ENCODE assay signal across 8 mouse cellular contexts in the genomic region with DNA sequence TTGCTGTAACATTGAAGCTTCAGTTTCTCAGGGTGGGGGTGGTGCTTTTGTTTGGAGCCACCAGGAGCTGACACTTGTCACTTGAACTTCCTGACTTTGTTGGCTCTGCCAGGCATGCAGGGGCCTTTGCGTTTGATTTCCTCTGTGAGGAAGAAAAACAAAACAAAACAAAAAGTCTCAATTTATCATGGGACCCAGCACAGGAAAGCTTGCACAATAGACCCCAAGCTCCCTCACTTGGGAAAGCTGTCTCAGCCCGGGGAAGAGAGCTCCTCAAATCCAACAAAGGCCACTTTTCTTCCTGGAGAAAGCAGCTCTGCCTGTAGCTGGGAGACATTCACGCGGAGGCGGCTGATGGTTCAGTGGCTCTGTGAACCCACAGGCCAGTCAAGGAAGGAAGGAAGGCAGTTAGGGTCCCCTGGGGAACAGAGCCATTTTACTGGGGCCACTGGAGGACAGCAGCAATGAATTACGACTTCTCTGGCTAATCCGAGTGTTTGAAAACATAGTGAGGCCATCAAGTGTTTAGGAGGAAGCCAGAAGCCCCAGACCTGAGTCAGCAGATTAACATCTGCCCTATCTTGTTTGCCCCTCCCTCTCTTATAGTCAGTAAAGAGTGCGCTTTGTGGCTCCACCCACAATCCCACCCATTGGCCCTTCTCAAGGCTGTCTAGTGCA. TPM values are rescaled to one million over a fixed set of nuclear protein-coding genes. Genes with fewer than 3 reads are reported as not detected.
A peak's percentile ranks its signal among the peaks of the same experiment; 100 is the strongest.
DNase-seq lines count a peak whose midpoint lies in the region; ATAC-seq and TF ChIP-seq lines count a peak whose summit lies in the region.
"Had no signal": no experiment of that assay in that cellular context is flagged by ENCODE, and none has a peak within 500 bp of the region (broad histone marks: within the 10 kb centered on the region; RNA-seq: fewer than 3 reads in every experiment).

No protein-coding gene starts in this region.

- H3K9ac ChIP-seq in limb, embryonic 12.5 days (replicated peaks), result no peak overlapping the region
- no peak overlapping the region for H3K9ac ChIP-seq in midbrain, postnatal 0 days (replicated peaks; ENCODE audit: low read length, poor library complexity, severe bottlenecking)

- DNase-seq in adrenal gland, postnatal 10 days, result peak; percentile 55
- DNase-seq in embryo, embryonic 10 days (ENCODE audit: low spot score), result peak; percentile 65
- no peak for DNase-seq in midbrain, postnatal 0 days (ENCODE audit: low spot score)
- DNase-seq in cerebellum, postnatal 10 days, result no peak
- no peak for DNase-seq in left cerebral cortex, adult 9 months (ENCODE audit: low spot score in 2 of 2)

- peak; percentile 70 to 72 for ATAC-seq in hematopoietic stem cell, adult 5-6 weeks (replicated peaks in 1 of 2; ENCODE audit: insufficient read depth in 1 of 2, low FRiP score in 2 of 2, low TSS enrichment in 1 of 2, low read depth in 1 of 2, poor library complexity in 2 of 2, severe bottlenecking in 2 of 2)
- ATAC-seq in limb, embryonic 12.5 days (ENCODE audit: insufficient number of reproducible peaks, insufficient read depth, low FRiP score, low TSS enrichment, low read depth), result no peak
- no peak for ATAC-seq in midbrain, postnatal 0 days (ENCODE audit: low FRiP score)

- H3K4me3 ChIP-seq in limb, embryonic 12.5 days (replicated peaks), result no peak overlapping the region
- H3K4me3 ChIP-seq in midbrain, postnatal 0 days (ENCODE audit: low read depth, low read length), result no peak overlapping the region

- H3K27me3 ChIP-seq in limb, embryonic 12.5 days, result no peaks in the 10 kb centered on the region
- no peaks in the 10 kb centered on the region for H3K27me3 ChIP-seq in midbrain, postnatal 0 days (ENCODE audit: insufficient read depth, low read length)

- no peaks in the 10 kb centered on the region for H3K9me3 ChIP-seq in limb, embryonic 12.5 days
- H3K9me3 ChIP-seq in midbrain, postnatal 0 days (ENCODE audit: low read length), result no peaks in the 10 kb centered on the region

- H3K36me3 ChIP-seq in limb, embryonic 12.5 days, result no peaks in the 10 kb centered on the region
- H3K36me3 ChIP-seq in midbrain, postnatal 0 days (ENCODE audit: insufficient read depth, low read length), result no peaks in the 10 kb centered on the region

- peak overlapping the region; percentile 32; the same call in 1 of the 2 replicates for H3K27ac ChIP-seq in limb, embryonic 12.5 days
- H3K27ac ChIP-seq in midbrain, postnatal 0 days (ENCODE audit: low read depth, low read length), result 0 out of 2 replicates have a peak overlapping the region, but pooled peaks have one; percentile 32

- TF ChIP-seq CTCF in midbrain, postnatal 0 days (IDR thresholded peaks at IDR 0.05), result no peak

- no peak overlapping the region for H3K4me2 ChIP-seq in limb, embryonic 12.5 days
- H3K4me2 ChIP-seq in midbrain, postnatal 0 days (ENCODE audit: low read depth, low read length, poor library complexity, severe bottlenecking), result no peak overlapping the region

- 36% methylated on average over 8 of the region's 8 CpGs for WGBS in limb, embryonic 12.5 days
- WGBS in midbrain, postnatal 0 days, result 32% methylated on average over 8 of the region's 8 CpGs

- peaks cover 26% of the 10 kb centered on the region for H3K4me1 ChIP-seq in limb, embryonic 12.5 days (replicated peaks)
- H3K4me1 ChIP-seq in midbrain, postnatal 0 days (ENCODE audit: insufficient read depth, low read length), result no peaks in the 10 kb centered on the region; the same call in 1 of the 2 replicates

RNA-seq across cellular contexts. Expression of gene Rfx8, which starts 15.3 kb away (rescaled TPM):
- total RNA-seq in adrenal gland, postnatal 10 days (2021), result under 1 TPM; 0.21 to 0.48 TPM
- total RNA-seq in hematopoietic stem cell, adult 5-6 weeks (2017), result 0.65 and 3.3 TPM in 2 replicates
- polyA plus RNA-seq in limb, embryonic 12.5 days (2016; fragmentation: Nextera tagmentation; extraction: Ambion mirVana), result 1.5 and 1.7 TPM in 2 replicates
- total RNA-seq in midbrain, postnatal 0 days (2014; rRNA removed), result 0.52 and 0.66 TPM in 2 replicates
- 0.28 and 0.39 TPM in 2 replicates for polyA plus RNA-seq in midbrain, postnatal 0 days (2015; fragmentation: Nextera tagmentation; extraction: Ambion mirVana)
- total RNA-seq: gastrocnemius, adult 8-10 months had no signal

Comparison
In these comparisons a context has a peak if more than half of its experiments do, and no peak if none do; other contexts are left out.
1. DNase-seq: peak in adrenal gland, postnatal 10 days (single experiment) and embryo, embryonic 10 days (single experiment); none in midbrain, postnatal 0 days (single experiment), cerebellum, postnatal 10 days (0 of 2) and left cerebral cortex, adult 9 months (0 of 2).
2. ATAC-seq: peak in hematopoietic stem cell, adult 5-6 weeks (2 of 2); none in limb, embryonic 12.5 days (single experiment) and midbrain, postnatal 0 days (single experiment).